Mouse (Mus musculus) cerebellum, adult 18-20 months (tissue): ENCODE measurements around the gene Ccin.

Experiments used
- DNase-seq, 2 experiments: peaks; one replicate each; pipeline ENCODE4 v3.0.0; 2021

Gene Ccin

DNA sequence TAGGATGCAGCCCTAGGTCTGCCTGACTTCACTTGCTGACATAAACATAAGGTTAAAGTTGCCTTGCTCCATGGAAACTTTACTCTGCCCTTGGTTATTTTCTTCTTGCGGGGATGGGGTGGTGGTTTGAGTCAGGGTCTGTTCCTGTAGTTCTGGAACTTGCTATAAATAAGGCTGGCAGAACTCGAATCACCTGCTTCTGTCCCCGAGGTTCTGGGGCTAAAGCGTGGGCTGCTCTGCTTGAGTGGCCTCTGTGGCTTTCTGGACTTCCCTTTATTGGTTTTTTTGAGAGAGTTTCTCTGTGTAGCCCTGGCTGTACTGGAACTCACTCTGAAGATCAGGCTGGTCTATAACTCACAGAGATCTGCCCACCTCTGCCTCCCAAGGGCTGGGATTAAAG, 32.8 kb downstream of the Ccin start:
- no peak for DNase-seq

DNA sequence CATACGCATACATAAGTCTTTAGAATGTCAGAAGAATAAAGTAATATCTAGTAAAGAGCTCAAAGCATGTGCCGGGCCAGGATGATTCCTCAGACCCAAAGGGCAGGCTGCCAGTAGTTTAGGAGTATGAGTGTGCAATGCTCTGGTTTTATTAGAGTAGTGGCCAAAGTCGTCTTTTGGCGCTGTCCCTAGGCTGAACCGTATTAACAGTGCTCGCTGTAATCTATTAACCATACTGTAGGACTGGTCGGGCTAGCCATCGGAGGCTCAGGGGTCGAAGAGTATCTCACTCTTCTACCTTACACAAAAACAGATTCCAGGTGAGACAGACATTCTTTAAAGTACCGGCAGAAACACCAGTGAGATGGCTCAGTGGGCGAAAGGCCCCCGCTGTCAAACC, 33.5 kb downstream of the Ccin start:
- no peak for DNase-seq

DNA sequence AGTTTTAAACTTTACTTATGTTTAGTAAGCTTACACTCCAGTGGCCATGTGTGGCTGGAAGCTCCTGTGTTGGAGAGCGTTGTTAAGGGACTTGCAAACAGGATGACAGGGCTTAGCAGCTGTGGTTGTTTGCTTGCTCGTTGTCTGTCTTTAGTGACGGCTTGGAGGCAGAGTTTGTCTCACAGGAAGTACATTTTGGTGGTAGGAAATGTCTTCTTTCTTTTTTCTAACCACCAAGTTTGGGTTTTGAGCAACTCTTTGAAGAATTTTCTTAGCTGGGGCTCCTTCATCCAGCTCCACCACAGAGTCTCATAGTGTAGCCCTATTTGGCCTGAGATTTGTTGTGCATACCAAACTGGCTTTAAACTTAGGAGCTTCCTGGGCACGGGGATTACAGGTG, 39.0 kb downstream of the Ccin start:
- peak in 1 of 2 experiments; percentile 0 for DNase-seq

DNA sequence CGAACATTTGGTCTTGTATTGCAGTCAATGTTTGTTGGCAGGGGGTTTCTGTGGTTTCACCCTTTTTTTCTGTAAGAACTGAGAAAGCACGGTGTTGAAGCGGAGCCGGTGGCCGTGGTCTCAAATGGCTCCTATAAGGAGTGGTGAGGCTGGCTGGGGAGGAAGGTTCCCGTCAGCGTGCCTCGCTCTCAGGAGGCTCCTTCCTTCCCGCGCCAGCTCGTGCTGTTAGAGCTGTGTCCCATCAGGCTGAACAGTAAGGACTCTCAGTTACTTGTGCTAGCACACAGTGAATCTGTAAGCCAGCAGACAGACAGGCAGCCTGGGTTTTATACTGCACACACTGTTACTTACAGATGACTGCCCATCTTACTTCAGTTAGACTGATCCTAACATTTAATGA, 39.5 kb downstream of the Ccin start:
- DNase-seq, result peak in 1 of 2 experiments; percentile 2

DNA sequence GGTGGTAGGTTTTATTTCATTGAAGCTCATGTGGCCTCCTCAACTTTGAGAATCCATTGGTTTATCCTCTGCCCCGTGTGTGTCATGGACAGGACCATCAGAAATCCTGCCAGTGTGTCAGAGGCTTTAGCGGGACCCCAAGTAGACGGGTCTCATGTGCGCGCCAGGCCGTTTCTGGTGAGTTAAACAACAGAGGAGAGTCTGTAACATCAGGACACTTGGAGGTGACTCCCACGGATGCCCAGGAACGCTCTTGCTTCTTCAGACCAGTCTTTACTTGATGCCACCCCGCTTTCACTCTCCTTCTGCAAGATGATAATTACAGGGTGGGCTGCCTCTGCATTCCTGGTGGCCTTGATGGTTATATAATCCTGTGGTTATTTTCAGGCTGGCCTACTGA, 40.4 kb downstream of the Ccin start:
- peak in 1 of 2 experiments; percentile 1 for DNase-seq

DNA sequence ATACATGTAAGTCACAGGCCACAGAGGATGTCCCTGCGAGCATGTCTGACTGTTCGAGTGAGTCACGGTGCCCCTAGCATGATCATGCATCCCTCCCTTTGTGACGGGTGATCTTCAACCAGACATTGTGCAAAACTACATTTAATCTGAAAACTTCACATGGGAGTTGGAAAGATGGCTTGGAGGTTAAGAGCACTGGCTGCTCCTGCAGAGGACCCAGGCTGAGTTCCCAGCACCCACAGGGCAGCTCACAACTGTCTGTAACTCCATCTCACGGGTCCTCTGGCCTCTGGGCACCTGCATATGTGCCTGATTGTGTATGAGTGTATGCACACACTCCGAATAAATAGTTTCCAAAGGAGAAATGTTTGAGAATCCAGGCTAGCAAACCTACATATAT, 41.0 kb downstream of the Ccin start:
- DNase-seq, result no peak

DNA sequence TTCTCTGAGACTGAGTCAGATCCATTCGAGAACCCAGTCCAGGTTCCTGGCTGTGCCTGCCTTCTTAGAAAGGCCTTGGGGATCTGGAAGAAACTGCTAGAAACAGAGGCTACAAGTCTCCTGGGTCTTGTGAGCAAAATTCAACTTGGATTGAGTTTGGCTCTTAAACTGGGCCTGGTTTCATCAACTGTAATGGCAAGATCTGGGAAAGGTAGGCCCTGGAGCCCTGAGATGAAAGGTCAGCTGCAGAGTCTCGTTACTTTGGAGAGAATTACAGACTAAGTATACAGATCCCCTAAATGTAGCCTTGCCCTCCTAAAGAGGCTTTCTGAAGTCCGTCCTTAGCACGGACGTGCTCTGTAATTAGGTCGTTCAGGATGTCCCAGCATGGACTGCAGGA, 42.3 kb downstream of the Ccin start:
- DNase-seq, result no peak

DNA sequence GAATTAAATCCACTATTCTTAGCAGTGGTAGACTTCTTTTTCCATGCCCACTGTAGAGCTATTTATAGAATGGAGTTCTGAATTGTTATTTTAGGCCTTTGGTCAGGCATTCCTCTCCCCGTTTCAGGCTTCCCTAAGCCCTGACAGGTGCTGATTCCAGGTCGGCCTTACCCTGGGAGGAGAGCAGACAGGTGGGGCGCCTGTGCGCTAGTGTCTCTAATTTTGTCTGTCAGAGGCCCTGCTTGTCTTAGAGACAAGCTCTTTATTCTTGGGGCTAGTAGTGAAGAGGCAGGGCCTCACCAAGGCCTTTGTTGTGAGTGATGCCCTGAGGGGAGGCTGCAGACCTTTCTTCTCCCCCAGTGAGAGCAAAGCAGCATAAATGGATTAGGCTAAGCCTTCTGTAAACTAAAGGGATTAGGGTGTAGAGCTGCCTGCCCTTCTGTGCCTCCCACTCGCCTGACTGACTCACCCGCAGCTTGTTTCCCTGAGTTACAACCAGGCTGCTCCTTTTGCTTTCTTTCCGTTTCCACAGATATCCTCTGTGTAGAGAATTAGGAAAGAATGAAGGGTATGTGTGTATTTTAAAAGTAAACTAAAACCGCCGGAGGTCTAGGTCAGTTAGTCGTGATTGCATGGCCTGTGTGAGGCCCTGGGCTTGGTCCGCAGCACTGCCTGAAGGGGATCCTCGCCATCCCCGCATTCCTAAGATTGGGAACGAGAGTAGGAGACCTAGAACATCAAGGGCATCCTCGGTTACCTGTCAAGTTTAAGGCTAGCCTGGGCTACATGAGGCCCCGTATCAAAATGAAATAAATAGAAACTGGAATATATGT, 45.2 kb downstream of the Ccin start:
- peak in 1 of 2 experiments; percentile 39 for DNase-seq

DNA sequence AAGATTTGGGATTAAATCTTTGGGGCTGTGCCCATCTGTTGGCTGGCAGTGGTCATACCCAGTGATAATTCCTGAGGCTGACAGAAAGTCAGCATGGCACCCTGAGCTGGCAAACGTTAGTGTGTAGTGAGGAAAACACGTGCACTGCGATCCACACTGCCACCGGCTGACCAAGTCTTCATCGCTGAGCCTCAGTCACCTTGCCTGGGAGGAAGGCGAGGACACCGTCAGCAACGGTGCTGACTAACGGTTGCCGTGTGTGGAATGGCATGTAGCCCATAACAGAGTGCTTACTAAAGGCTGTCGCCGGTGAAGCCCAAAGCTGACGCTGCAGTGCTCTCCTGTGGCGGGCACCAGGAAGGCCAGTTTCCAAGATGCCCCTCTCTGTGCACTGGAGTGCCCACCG, 46.4 kb downstream of the Ccin start:
- peak; percentile 33 to 49 for DNase-seq

DNA sequence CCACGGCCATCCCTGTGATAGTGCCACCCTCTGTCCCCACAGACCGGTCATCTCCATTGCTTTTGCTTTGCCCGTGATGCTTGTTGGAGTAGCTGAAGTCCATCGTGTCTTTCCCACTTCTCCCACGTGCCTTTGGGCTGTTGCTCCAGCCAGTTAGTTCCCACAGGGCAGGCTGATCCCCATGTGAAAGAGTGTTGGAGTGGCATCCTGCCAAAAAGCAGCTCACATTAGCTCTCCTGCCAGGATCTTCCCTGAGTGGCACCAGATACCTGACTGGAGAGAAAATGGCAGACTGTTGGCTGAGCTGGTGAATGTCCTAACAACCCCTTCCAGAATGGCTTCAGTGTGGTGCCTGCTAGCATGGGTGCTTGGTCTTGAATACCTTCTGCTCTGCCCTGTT, 48.2 kb downstream of the Ccin start:
- DNase-seq, result peak; percentile 61 to 66
